Mouse (Mus musculus): Measurements from ENCODE around the gene Dnase1l2.

Gene Dnase1l2

GRCm38 (mm10) chr17:24442632-24443155 is at the start of gene Dnase1l2:
TSS of gene Dnase1l2 (minus strand) at chr17:24443105.
- DNase-seq (ENCODE audit: low read depth), result no peak

GRCm38 (mm10) chr17:24490399-24490798 is 47.5 kb upstream of the Dnase1l2 start:
- DNase-seq (ENCODE audit: low read depth), result no peak

GRCm38 (mm10) chr17:24489265-24490030 is 46.5 kb upstream of the Dnase1l2 start:
- DNase-seq (ENCODE audit: low read depth), result no peak

GRCm38 (mm10) chr17:24488662-24489264 is 45.9 kb upstream of the Dnase1l2 start:
- DNase-seq (ENCODE audit: low read depth), result peak; percentile 46

GRCm38 (mm10) chr17:24488186-24488661 is 45.3 kb upstream of the Dnase1l2 start, which contains the start of gene Caskin1:
TSS of gene Caskin1 (plus strand) at chr17:24488601.
- DNase-seq (ENCODE audit: low read depth), result no peak

GRCm38 (mm10) chr17:24485090-24485860 is 42.4 kb upstream of the Dnase1l2 start:
- DNase-seq (ENCODE audit: low read depth), result no peak

- no peak for DNase-seq (ENCODE audit: low read depth)
Measured at GRCm38 (mm10) chr17:24483495-24483894, 40.6 kb upstream of the Dnase1l2 start.

GRCm38 (mm10) chr17:24481027-24481815 is 38.3 kb upstream of the Dnase1l2 start:
- DNase-seq (ENCODE audit: low read depth), result no peak

- no peak for DNase-seq (ENCODE audit: low read depth)
Measured at GRCm38 (mm10) chr17:24480201-24480826, 37.4 kb upstream of the Dnase1l2 start.

- DNase-seq (ENCODE audit: low read depth), result no peak
Measured at GRCm38 (mm10) chr17:24479431-24479830, 36.5 kb upstream of the Dnase1l2 start.

GRCm38 (mm10) chr17:24478663-24479380 is 35.9 kb upstream of the Dnase1l2 start, which contains the start of gene Mlst8:
TSS of gene Mlst8 (minus strand) at chr17:24479078.
- DNase-seq (ENCODE audit: low read depth), result peak; percentile 98

GRCm38 (mm10) chr17:24477985-24478600 is 35.2 kb upstream of the Dnase1l2 start:
- DNase-seq (ENCODE audit: low read depth), result no peak

GRCm38 (mm10) chr17:24477053-24477984 is 34.4 kb upstream of the Dnase1l2 start:
- no peak for DNase-seq (ENCODE audit: low read depth)

- no peak for DNase-seq (ENCODE audit: low read depth)
Measured at GRCm38 (mm10) chr17:24476022-24476776, 33.3 kb upstream of the Dnase1l2 start.

- no peak for DNase-seq (ENCODE audit: low read depth)
Measured at GRCm38 (mm10) chr17:24475586-24475985, 32.7 kb upstream of the Dnase1l2 start.

- no peak for DNase-seq (ENCODE audit: low read depth)
Measured at GRCm38 (mm10) chr17:24474557-24474956, 31.7 kb upstream of the Dnase1l2 start.

- DNase-seq (ENCODE audit: low read depth), result no peak
Measured at GRCm38 (mm10) chr17:24473612-24474275, 30.8 kb upstream of the Dnase1l2 start, which contains the start of gene Bricd5. TSS of gene Bricd5 (plus strand) at chr17:24473884.
